Mouse (Mus musculus) granulocyte monocyte progenitor cell, adult 5-6 weeks (primary cell): ENCODE measurements around the gene Iqcd. TPM values are rescaled to one million over a fixed set of nuclear protein-coding genes. Genes with fewer than 3 reads are reported as not detected.

Source experiments
- ATAC-seq: replicated peaks from 2 replicates; pipeline ENCODE4 v1.8.0; 2016; ENCODE audit warnings: mild to moderate bottlenecking, moderate TSS enrichment, inconsistent platforms; ENCODE audit not compliant: poor library complexity, severe bottlenecking
- total RNA-seq, 2 experiments: library from RNA; stranded (forward) in 1 of 2; stranded (reverse) in 1 of 2; fragments of 200-712, 200-1000 nt in 1 of 2; fragments of >200 nt in 1 of 2; fragmentation: Nextera tagmentation in 1 of 2; gene quantifications; 2 replicates each; pipeline ENCODE4 v1.2.3; 2014 to 2017

Iqcd gene
- total RNA-seq, 2 experiments from 2014 or later = not detected

DNA sequence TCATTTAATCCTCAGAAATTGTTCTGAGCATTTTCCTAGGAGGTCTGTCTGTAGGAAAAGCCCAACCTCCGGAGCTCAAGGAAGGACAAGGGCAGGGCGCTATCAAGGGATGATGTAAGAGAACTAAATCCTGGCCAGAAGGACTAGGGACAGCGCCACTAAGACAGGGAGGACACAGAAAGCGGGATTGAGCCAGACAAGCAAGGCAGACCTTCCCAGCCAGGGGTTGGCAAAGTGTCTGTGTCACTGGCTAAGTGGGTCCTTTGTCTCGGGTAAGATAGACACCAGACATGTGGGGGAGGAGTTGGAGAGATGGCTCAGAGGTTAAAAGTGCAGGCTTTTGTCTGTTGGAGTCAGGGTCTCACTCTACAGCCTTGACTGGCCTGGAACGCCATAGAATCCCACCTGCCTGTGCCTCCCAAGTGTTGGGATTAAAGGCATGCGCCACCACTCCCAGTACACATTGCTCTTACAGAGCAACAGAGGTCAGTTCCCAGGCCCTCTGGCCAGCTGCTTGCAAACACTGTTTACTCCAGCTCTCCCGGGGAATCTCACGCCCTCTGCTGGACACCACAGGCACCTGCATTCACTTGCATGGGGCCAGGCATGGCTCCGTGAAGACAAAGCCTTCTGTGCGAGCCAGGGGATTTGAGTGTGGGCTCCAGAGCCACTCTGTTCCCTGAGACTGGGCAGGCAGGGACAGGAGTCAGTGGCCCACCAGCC lies 12.3 kb downstream of the Iqcd start:
- ATAC-seq = 0 out of 2 replicates have a peak, but pooled peaks have one; percentile 33

DNA sequence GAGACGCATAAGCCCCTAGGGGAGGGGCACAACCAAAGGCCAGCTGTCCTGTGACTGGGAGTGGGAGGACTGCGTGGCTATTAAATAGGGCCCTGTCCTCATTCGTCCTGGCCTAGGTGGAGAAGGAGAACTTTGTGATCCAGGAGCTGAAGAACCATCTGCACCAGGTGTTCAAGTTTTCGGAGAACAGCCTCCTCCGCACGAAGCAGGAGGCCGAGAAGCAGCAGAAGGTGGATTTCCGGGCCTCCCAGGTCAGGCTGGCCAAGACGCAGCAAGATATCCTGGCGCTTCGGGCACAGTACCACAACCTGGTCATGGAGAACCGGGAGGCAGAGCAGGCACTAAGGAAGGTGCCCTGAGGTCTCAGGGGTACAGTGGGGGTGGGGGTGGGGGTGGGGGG lies 13.4 kb downstream of the Iqcd start:
- ATAC-seq = no peak

DNA sequence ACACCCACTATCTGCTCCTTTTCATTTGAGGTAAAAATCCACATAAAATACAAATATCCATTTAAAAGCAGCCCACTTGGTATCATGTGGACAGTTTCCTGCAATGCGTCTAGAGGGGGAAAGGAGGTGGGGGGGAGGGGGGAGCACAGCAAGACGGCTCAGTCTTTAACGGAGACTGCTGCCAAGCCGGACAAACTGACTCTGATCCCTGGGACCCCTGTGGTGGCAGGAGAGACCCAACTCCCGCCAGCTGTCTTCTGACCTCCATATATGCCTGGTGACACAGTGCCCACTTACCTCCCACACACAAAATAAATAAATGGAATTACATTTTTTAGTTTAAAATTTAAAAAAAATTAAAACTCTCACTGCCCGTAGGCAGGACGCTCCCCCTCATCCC lies 14.7 kb downstream of the Iqcd start:
- no peak for ATAC-seq

DNA sequence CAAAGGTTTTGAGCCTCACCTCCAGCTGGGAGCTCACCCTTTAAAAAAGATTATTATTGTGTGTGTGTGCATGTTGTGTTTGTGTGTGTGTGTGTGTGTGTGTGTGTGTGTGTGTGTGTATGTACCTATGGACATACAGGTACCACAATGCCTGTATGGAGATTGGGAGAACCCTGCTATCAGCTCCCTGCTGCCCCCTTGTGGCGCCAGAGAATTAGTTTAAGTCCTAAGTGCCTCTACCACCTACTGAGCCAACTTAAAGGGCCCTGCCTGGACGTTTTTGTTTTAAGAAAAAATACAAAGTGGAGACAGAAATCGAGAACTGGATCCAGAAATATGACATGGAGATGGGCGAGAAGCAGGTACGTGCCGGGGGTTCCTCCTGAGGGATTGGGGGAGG lies 16.0 kb downstream of the Iqcd start:
- ATAC-seq = peak; percentile 54

DNA sequence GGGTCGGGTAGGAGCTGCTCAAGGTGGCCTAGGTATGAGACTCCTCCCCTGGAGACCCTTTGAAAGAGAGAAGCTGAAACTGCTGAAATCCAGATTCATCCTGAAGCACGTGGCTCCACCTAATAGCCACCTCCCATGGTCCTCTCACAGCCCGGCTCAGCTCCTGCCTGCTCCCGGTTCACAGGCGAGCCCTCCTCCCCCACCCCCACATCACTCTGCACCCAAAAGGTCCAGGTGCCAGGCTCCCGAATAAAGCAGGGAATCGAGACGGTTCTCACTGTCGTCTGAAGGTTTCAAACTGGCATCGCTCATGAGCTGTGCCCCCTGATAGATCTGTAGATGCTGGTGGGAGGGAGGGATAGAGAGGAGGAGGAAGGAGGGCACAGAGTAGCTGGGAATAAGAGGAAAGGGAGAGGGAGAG lies 16.4 kb downstream of the Iqcd start:
- ATAC-seq = no peak

DNA sequence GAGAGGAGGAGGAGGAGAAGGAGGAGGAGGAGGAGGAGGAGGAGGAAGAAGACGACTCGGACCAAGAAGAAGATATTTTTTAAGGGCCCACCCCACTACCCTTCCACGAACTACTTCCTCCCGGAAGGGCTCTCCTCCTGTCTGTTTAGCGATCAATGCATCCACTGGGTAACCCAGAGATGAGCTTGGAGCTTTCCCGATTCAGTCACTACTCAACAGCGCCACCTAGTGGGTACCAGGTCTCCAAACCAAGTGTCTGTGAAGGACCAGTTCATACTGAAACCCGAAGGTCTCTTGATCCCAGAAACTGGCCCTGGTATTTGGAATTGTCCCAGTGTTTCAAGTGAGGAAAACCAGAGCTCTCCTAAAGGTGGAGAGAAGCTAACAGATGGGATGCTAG lies 16.9 kb downstream of the Iqcd start:
- peak; percentile 85 for ATAC-seq

DNA sequence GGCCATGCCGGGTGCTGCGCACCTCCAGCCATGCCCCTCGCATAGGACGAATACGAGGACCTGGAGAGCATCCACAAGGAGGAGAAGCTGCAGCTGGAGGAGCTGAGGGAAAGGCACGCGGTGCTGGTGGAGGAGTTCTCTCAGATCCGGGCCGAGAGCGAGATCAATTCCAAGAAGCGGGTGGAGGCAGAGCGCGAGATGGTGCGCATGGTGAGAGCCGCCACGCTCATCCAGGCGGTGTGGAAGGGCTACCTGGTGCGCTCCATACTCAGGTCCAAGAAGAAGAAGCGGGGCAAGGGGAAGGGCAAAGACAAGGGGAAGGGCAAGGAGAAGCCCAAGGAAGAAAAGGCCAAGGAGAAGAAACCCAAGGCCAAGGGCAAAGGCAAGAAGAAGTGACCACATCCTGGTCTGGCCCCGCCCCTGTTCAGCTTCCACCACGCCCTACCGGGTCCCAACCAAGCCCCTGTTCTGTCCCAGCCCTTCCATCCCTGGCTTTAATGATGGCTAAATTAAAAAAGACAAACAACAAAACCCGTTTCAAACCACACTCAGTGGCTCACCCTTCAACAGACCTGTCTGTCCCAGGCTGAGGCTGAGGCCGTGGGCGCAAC lies 17.9 kb downstream of the Iqcd start:
- ATAC-seq = no peak

DNA sequence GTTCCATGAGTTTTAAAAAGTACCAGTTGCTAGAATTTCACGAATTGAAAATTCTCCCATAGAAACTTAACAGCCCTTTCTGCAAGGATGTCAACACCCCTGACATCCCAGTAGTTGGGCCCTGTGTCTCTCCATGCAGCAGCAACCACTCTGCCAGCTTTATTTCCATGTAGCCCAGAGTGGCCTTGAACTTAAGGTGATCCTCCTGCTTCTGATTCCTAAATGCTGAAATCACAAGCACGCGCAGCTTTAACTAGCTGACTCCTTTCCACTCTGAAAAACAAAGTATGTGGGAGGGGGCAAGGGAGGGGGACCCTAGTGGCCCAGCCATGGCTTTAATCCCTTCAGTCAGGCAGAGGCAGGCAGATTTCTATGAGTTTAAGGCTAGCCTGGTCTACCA lies 18.5 kb downstream of the Iqcd start:
- ATAC-seq = no peak

DNA sequence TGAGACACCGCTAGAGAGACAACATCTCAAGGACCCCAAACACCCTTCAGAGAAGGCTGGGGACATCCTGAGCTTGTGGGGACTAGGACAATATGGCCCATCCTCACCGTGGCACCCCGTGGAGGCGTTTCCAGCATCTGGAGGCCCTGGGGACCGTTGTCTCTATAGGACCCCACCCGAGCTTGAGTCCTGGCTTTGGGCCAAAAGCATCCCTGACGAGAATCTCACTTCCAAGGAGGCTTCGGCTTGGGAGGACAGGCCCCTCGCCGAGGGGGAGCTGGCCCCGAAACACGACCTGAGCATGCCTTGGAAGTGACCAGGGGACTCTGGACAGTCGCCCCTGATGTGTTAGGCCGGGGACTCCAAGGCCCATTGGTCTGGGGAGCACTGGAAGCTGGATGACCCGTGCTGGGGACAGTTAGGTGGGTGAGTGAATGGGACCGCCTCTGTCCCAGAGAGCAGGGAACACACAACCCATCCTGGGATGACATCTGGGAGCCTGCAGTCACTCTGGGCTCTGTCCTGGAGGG lies 20.5 kb downstream of the Iqcd start:
- ATAC-seq = no peak

DNA sequence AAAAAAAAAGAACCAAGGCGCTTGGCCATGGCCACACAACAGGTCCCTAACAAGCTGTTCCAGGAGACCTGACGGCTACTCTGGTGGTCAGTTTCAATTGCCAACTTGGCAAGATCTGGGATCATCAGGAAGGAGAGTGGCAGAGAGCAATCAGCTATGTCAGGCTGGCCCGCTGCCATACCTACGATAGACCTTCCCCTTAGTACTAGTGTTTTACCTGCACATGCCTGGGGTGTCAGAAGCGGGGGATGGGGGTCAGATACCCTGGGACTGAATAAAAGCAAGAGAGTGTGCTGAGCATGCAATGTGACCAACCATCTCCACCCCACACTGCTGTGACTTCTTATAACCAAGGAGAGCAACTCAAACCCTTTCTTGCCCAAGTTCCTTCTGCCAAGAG lies 22.1 kb downstream of the Iqcd start:
- no peak for ATAC-seq

DNA sequence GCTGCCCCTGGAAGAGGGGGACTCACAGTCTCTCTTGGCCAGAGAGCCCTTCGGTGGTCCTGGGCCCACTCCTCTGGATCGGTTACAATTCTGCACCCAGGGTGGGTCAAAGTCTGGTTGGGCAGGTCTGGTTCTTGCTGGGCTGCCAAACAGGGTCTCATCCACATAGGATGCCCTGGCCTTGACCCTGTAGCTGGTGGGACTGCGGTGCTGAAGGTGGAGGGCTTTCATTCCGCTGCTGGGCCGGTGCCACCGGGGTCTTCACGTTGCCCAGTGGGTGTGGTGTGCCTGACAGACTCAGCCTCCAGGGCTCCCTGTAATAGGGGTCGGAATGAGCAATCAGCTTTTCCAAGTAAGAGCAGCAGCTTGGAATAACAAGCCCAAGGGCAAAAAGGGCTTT lies 22.6 kb downstream of the Iqcd start:
- ATAC-seq = no peak

DNA sequence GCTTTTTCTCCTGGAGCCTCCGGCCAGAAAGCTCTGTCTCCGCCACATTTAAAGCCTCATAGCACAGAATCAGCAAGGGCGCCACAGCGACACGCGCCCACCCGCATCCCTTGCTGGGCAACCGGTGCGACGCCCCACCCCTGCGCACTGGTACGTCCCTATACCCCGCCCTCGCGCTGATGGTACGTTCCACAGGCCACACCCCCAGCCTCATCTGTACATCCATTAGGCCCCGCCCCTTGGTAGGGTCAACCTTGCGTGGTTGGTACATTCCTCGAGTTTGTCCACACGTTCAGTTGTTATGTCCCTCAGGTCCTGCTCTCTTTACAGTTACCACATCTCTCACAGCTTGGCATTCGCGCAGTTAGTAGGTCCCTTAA lies 23.6 kb downstream of the Iqcd start, which contains the start of the genes Rita1 and Ddx54:
Gene Rita1, minus strand, starts transcription at position 148 of the 380 bp plus-strand sequence.
Gene Ddx54, plus strand, starts transcription at position 298 of the 380 bp plus-strand sequence.
- ATAC-seq = peak; percentile 77

DNA sequence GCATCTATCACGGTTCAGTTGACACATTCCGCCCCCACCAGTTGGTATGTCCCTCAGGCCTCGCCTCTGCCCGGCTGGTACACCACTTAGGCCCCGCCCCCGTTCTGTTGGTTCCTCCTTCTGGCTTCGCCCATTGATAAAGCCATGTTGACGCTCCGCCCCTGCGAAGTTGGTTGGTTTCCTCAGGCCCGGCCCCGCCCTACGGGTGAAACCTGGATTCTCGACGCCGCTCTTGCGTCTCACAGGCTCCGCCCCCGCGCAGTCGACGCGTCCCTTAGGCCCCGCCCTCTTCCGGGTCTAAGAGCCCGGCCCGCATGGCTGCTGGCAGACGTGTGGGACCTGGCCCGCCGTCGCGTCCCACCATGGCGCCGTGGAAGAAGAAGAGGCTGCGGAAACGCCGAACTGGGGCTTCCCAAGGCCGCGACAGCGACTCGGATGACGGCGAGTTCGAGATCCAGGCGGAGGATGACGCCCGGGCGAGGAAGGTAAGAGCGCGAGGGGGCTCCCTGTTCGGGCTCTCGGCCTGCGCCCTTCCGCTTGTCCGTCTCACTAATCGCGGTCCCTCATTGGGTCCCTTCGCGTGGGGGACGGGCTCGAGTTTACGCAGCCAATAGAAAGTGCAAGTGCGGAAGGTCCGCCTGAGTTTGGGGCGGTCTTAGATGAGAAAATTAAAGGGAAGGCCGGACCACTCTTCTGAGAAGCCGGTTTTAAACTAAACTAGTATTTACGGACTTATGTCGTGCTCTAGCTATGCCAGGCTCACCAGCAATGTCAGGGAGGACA lies 24.2 kb downstream of the Iqcd start:
- peak; percentile 83 for ATAC-seq

DNA sequence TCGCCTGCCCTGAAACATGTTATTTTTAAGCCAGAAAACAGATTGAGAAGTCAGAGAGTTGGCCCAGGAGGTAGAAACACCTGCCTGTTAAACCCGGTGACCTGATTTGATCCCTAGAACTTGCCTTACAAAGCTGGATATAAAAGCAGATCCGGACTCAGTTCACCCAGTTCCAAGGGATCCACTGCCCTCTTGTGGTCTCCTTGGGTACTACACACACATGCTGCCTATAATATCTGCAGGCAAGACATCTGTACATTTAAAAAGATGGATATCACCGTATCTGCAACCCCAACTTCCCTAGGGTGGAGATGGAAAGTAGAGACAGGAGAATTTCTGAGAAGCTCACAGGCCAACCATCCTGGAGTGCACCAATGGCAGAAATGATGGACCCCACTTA lies 27.1 kb downstream of the Iqcd start:
- no peak for ATAC-seq

DNA sequence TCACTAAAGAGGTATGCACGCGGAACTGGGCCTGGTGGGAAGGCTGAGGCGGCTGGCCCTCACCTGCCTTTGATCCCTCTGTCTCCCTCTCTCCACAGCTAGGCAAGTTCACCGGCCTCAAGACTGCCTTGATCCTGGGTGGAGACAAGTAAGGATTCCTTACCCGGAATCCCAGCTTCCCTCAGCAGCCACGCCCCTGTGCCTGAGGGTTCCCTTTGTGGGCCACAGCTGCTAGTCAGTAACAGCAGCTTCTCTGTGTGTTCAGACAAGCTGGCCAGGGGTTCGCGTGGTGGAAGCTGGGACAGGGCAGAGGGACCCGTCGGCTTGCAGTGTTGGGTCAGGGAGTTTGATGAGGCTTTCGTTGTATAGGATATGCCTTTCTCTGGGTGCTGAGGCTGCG lies 30.0 kb downstream of the Iqcd start:
- no peak for ATAC-seq

DNA sequence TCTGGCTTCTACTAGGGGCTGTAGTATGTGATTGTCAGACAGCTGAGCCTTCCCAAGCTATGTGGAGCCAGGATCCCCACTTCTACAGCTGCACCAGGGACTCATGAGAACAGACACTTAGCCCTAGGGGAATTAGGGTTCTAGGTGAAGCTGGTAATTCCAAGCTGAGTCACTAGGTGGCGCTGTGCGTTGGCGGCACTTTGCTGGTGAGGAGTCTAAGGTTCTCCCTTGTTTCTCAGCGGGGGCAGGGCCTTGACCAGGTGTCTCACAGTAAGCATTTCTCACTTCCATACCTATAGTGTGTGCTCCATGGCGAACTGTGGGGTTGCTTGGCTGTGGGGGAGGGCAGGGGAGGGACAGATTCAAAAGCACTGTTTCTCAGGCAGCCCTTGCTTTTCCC lies 30.4 kb downstream of the Iqcd start:
- ATAC-seq = no peak; the same call in 1 of the 2 replicates

DNA sequence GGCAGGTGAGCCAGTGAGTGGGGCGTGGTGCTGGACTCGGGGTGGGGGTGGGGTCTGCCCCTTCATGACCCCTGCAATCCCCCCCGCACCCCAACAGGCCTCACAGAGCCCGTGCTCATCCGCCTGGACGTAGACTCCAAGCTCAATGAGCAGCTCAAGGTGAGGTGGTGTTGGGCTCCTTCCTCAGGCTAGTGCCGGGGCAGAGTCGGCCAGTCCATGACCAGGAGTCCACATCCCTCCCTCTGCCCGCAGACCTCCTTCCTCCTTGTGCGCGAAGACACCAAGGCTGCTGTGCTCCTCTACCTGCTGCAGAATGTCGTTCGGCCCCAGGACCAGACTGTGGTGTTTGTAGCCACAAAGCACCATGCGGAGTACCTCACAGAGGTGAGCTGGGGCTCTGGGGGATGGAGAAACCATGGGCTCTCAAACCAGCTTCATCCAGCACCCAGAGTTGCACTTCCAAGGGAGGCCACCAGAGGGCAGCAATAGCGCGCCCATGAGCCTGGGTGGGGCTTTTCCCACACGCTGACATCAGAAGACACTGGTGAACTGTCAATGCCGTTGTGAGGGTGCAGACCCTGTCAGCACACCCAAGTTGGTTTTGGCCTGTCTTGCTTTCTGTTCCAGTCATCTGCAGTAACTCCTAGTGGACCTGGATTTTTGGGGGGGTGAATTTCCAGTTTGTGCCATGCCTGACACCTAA lies 31.7 kb downstream of the Iqcd start:
- peak; percentile 80 for ATAC-seq

DNA sequence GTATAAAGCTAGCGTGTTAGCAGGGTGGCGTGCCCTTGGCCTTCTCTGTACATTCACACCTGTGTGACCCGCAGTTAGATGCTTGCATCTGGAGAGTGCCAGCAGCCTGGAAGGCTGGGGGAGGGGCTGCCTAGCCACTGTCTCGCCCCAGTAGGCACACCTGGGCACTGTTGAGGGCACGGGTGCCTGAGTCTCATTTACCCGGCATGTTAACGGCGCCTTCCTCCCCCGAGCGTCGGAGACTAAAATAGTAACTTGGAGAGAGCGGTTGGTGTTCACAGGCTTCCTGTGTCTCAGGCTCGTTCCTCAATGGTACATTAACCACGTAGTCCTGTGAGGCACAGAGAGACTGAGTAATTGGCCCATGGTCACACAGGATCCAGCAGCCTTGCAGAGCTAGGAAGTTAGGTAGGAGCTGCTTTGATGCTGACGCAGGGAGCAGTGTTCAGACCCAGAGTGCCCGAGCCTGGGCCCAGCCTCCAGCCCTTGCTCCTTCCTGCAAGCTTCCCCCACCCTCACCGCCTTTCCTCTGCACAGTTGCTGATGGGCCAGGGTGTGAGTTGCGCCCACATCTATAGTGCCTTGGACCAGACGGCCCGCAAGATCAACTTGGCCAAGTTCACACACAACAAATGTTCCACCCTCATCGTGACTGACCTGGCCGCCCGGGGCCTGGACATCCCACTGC lies 32.4 kb downstream of the Iqcd start:
- ATAC-seq = no peak

DNA sequence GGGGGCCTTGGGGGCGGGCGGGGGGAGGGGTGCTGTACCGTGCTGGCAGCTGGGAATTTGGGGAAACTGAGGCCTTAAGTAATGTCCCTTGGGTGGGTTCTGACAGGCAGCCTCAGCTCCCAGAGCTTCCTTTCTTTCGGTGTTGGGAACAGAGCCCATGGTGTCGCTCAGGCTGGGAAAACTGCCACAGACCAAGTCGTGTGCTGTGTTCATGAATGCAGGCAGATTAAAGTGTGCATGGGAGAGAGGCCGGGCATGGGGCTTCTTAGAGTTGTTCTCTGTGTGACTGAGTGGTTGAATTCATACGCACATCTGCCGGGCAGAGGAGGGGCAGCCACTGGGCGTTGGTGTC lies 33.0 kb downstream of the Iqcd start:
- no peak for ATAC-seq
